Mouse (Mus musculus) midbrain, embryonic 15.5 days (tissue): ENCODE data around the gene Supt6. TPM values are rescaled to one million over a fixed set of nuclear protein-coding genes. Genes with fewer than 3 reads are reported as not detected.

Experiments used
- ATAC-seq: fragments of 200-750 bp; cut with Nextera tagmentation; replicated peaks from 2 replicates; pipeline ENCODE4 v1.8.0; 2017; ENCODE audit warnings: moderate TSS enrichment
- H3K27ac ChIP-seq: fragments of 300-500 bp; sonication (generic); 2 replicates; pipeline ENCODE4 v1.5.1; 2015; ENCODE audit warnings: mild to moderate bottlenecking, inconsistent platforms
- H3K27me3 ChIP-seq: fragments of 300-500 bp; sonication (generic); replicated peaks from 2 replicates; pipeline ENCODE4 v1.6.1; 2015; ENCODE audit warnings: inconsistent platforms
- H3K36me3 ChIP-seq: fragments of 300-500 bp; sonication (generic); replicated peaks from 2 replicates; pipeline ENCODE4 v1.6.1; 2015; ENCODE audit warnings: inconsistent platforms
- H3K4me1 ChIP-seq: fragments of 300-500 bp; sonication (generic); 2 replicates; pipeline ENCODE4 v1.6.1; 2015; ENCODE audit warnings: inconsistent platforms
- H3K4me2 ChIP-seq: fragments of 300-500 bp; sonication (generic); 2 replicates; pipeline ENCODE4 v1.6.1; 2015; ENCODE audit warnings: inconsistent platforms, mild to moderate bottlenecking, moderate library complexity
- H3K4me3 ChIP-seq: fragments of 300-500 bp; sonication (generic); 2 replicates; pipeline ENCODE4 v1.5.1; 2015; ENCODE audit warnings: mild to moderate bottlenecking, inconsistent platforms
- H3K9ac ChIP-seq: fragments of 300-500 bp; sonication (generic); 2 replicates; pipeline ENCODE4 v1.6.1; 2015; ENCODE audit warnings: mild to moderate bottlenecking, inconsistent platforms
- H3K9me3 ChIP-seq: fragments of 300-500 bp; sonication (generic); 2 replicates; pipeline ENCODE4 v1.6.1; 2016; ENCODE audit warnings: inconsistent platforms
- WGBS: fragments of 180-500 bp; shearing (Covaris S2); methylation state at CpG from one replicate; pipeline ENCODE4 v1.1.7; 2015; ENCODE audit warnings: mixed read lengths; 5-methylcytosine and 5-hydroxymethylcytosine counted together
- polyA plus RNA-seq: library from polyadenylated mRNA; unstranded; fragments of >200 nt; fragmentation: Nextera tagmentation; extraction: Ambion mirVana; gene quantifications from 2 replicates; pipeline ENCODE4 v1.2.1, GENCODE M21; 2015

The Supt6 gene
- polyA plus RNA-seq, 1 experiment from 2014 or later = 31.7 TPM

DNA sequence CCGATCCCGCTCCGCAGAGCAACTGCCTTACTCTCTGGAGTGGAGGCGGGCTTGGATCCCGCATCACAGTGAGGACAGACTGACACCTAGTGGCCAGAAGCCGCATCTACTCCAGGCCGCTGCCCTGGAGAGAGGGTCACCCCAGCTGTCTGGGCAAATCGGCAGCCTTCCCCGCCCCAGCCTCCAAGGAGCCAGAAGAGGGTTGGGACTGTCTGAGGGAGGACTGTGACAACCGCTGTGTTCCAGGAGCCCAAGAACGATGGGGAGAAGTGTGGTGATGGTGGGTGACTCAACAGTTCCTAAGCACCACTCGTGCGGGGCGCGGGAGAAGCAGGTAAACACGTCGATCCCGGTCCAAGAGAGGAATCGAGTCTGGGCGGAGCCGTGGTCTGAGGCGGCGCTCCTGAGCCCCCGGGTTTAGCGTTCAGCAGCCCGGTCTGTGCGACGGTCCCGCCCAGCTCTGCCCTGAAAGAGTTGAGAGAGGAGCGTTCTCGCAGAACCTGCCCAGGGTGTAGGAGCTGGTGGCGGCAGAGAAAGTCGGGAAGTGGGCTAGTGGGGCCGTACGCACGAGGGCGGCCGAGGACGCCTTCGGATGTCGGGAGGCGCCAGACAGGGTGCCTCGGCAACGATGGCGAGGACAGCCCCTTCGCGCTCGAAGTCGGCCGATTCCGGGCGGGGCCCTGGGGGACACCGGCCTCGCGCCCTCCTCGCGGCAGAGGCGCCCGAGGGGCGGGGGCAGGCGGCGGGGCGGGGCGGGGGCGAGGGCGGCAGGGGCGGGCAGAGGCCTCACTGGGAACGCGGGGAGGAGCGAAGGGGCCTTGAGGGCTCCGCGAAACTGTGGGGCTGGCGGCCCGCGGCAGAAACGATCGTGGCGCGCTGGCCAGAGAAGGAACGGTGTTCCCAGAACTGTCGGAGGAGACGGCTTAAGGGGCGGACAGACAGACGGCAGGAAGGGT is 67.6 kb downstream of the Supt6 start:
- Histone ChIP-seq H3K4me3 (peak overlapping the region; percentile 59), H3K4me1 (peaks cover 52% of the 10 kb centered on the region), H3K4me2 (peak overlapping the region; percentile 76), H3K9ac (peak overlapping the region; percentile 32), H3K9me3 (no peaks in the 10 kb centered on the region), H3K36me3 (peaks cover 17% of the 10 kb centered on the region), H3K27ac (peak overlapping the region; percentile 79), H3K27me3 (no peaks in the 10 kb centered on the region)
- under 1% methylated on average over 84 of the region's 84 CpGs for WGBS
- peak; percentile 88 for ATAC-seq

DNA sequence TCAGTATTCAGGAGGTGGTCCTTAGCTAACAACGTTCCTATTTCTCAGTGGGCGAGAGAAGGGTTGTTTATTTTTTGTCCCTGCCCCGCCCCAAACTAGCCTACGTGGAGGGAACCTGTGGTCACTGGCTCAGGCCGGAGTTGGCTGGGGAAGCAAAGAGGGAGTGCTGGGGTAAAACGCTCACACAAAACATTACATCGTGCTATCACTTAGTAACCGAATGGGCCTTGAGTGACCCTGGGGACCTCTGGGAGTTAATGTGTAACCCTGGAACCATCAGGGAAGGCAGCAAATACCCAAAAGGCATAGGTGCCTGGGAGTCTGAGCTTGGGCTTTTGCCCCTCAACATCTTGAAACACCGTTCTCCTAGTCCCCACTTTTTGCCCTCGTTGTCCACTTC is 68.3 kb downstream of the Supt6 start:
- Histone ChIP-seq H3K4me3 (peak overlapping the region; percentile 59), H3K4me2 (peak overlapping the region; percentile 76), H3K36me3 (peaks cover 17% of the 10 kb centered on the region), H3K9me3 (no peaks in the 10 kb centered on the region), H3K27me3 (no peaks in the 10 kb centered on the region), H3K9ac (no peak overlapping the region), H3K4me1 (peaks cover 52% of the 10 kb centered on the region), H3K27ac (0 out of 2 replicates have a peak overlapping the region, but pooled peaks have one; percentile 79)
- WGBS = 3% methylated on average over 10 of the region's 10 CpGs
- 0 out of 2 replicates have a peak, but pooled peaks have one; percentile 10 for ATAC-seq

DNA sequence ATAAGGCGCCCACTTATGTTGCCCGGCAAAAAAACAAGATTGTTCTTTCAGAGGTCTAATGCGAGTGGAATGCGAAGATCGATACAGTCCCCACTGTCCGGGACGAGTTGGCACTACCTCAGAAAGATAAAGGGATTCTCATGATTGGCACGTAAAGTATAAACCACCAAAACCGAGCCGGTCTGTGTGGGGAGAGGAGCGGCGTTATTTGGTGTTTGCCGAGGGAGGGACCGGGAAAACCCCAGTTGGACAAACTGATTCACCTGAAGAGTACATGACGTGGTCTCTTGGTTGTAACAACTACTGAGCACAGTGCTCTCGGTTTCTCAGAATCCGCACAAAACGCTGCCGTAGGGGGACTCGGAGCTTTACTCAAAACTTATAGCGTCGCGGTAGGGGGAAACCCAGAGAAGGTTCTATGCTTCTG is 68.9 kb downstream of the Supt6 start:
- 1% methylated on average over 23 of the region's 23 CpGs for WGBS
- peak overlapping the region; percentile 76 for H3K4me2 ChIP-seq
- ATAC-seq = no peak
- H3K4me1 ChIP-seq = peaks cover 47% of the 10 kb centered on the region
- H3K27ac ChIP-seq = peak overlapping the region; percentile 79; the same call in 1 of the 2 replicates
- no peaks in the 10 kb centered on the region for H3K9me3 ChIP-seq
- H3K4me3 ChIP-seq = peak overlapping the region; percentile 59
- H3K27me3 ChIP-seq = no peaks in the 10 kb centered on the region
- no peak overlapping the region for H3K9ac ChIP-seq
- peaks cover 17% of the 10 kb centered on the region for H3K36me3 ChIP-seq

DNA sequence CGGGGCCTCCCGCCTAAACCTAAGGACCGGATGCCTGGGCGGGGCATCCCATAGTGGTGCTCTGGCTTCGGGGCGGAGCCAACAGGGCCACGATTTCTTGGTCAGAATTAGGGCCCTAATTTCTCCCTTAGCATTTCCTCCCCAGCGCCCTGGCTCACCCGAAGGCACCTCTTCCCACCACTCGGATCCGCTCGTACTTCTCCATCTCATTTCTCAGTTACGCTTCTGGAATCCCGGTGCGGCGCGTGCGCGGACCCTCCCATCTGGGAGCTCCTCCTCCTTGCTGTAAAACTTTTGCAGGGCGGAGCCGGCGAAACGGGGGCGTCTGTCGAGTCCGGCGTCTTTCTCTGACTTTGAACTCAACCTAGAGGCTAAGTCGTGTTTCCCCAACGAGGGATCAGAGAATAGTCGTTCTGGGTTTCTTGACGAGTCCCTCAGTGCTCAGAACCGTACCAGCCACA is 69.4 kb downstream of the Supt6 start, which contains the start of the genes Nek8 and Tlcd1:
TSS of gene Nek8 (minus strand) at position 274 of the 461 bp plus-strand sequence.
TSS of gene Tlcd1 (plus strand) at position 310 of the 461 bp plus-strand sequence.
- peak within 1 kb of the TSS; percentile 76 for H3K4me2 ChIP-seq
- peak; percentile 41 for ATAC-seq
- no peaks in the 10 kb centered on the region for H3K27me3 ChIP-seq
- H3K4me3 ChIP-seq = peak within 1 kb of the TSS; percentile 59
- H3K9me3 ChIP-seq = no peaks in the 10 kb centered on the region
- peak within 1 kb of the TSS; percentile 34 for H3K9ac ChIP-seq
- under 1% methylated on average over 32 of the region's 32 CpGs for WGBS
- peaks cover 42% of the 10 kb centered on the region for H3K4me1 ChIP-seq
- peaks cover 17% of the 10 kb centered on the region for H3K36me3 ChIP-seq
- peak within 1 kb of the TSS; percentile 79 for H3K27ac ChIP-seq

DNA sequence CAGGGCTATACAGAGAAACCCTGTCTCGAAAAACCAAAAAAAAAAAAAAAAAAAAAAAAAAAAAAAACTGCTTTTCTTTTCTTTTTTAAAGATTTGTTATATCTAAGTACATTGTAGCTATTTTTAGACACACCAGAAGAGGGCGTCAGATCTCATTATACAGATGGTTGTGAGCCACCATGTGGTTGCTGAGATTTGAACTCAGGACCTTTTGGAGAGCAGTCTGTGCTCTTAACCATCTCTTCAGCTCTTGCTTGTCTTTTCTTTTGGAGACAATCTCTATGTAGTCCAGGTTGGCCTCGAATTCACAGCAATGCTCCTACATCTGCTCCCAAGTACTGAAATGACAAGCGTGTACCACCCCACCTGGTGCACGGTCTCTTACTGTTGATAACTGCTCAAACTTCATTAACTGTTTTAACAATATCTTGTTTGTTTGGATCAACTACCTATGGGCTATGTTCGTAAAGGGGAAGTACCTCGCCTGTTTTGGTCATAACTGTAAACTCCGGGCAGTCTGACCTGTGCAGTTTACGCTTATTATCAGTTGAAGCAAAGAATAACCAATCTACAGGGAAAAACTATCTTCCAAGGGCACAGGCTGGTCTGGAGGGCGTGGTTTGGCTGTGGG is 69.9 kb downstream of the Supt6 start:
- Histone ChIP-seq H3K4me2 (peak overlapping the region; percentile 76), H3K9me3 (no peaks in the 10 kb centered on the region), H3K27ac (no peak overlapping the region), H3K36me3 (peaks cover 14% of the 10 kb centered on the region), H3K4me3 (peak overlapping the region; percentile 59), H3K9ac (peak overlapping the region; percentile 34), H3K4me1 (peaks cover 39% of the 10 kb centered on the region), H3K27me3 (no peaks in the 10 kb centered on the region)
- no peak for ATAC-seq
- 4% methylated on average over 9 of the region's 10 CpGs for WGBS

DNA sequence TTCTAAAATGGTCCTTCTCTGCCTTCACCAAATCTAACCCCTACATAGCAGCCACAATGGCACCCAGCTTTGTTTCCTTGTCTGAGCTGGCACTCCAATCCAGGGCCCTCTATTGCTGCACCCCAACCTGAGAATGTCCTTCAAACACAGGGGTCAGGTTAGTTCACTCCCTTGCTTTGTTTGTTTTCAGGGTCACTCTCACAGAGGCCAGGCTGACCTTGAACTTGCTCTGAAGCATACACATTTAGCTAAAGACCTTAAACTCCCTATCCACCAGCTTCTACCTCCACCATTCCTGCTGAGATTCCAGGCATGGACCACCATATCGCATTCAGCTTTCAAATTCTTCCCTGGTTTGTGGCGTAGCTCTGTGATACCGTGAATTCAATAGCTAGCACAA is 71.3 kb downstream of the Supt6 start:
- H3K27me3 ChIP-seq = no peaks in the 10 kb centered on the region
- 93% methylated on average over 3 of the region's 3 CpGs for WGBS
- H3K4me1 ChIP-seq = peaks cover 35% of the 10 kb centered on the region
- no peak overlapping the region for H3K4me2 ChIP-seq
- no peaks in the 10 kb centered on the region for H3K36me3 ChIP-seq
- H3K27ac ChIP-seq = no peak overlapping the region
- H3K4me3 ChIP-seq = no peak overlapping the region
- H3K9me3 ChIP-seq = no peaks in the 10 kb centered on the region
- no peak for ATAC-seq
- H3K9ac ChIP-seq = no peak overlapping the region

DNA sequence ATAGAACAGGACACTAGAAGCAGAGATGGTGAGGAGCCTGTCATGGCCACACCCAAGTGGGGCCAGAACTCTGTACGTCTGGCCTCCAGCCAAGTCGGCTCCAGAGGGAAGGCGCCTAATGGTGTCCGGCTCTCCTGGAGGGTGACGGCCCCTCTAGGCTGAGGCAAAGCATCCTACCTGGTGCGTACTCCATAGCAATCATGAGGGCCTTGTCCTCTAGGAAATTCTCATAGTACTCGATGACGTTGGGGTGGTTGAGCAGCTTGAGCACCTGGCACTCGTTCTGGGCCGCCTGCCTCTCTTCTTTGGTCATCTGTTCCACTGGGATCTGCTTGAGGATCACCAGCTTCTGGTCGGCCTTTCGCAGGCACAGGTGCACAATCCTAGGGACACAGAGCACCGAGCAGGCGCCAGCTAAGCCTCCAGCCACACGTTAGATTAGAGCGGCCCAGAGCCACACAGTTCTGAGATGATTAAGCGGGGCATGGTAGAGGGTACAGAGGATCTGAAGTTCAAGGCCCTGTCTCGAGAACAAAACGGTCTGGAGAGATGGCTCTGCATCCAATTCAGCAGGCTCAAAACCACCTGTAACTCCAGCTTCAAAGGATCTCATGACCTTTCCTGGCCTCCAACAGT is 72.9 kb downstream of the Supt6 start:
- H3K27me3 ChIP-seq = no peaks in the 10 kb centered on the region
- no peak overlapping the region for H3K9ac ChIP-seq
- no peak overlapping the region for H3K4me3 ChIP-seq
- H3K27ac ChIP-seq = no peak overlapping the region
- no peaks in the 10 kb centered on the region for H3K9me3 ChIP-seq
- H3K36me3 ChIP-seq = no peaks in the 10 kb centered on the region
- 88% methylated on average over 19 of the region's 19 CpGs for WGBS
- no peak overlapping the region for H3K4me2 ChIP-seq
- no peak for ATAC-seq
- peaks cover 18% of the 10 kb centered on the region for H3K4me1 ChIP-seq

DNA sequence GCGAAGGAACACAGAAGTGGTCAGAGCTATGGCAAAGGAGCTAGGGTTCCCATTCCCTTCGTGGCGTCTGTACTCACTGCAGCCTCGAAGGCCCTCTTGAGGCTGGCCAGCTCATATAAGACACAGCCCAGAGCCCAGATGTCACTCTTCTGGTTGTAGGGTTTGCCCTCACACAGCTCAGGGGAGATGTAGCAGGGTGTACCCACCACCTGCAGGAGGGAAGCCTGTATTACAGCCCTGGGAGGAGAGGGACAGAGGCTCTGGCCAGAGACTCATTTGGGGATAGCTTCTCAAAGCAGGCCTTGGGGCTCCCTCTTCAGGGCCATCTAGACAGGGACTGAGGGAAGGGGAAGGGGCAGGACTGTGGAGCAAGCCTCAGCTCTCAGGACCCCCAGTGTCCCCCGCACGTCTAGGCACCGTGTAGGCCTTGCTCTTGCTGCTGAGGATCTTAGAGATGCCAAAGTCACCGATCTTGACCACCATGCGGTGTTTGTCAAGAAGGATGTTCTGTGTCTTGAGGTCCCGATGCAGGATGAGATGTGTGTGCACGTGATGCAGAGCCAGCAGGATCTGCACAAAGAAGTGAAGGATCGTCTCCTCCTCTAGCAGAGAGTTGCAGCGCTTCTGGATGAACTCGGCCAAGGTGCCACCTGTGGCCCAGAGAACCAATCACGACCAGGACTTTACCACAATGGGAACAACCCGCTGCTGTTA is 73.6 kb downstream of the Supt6 start:
- Histone ChIP-seq H3K4me2 (no peak overlapping the region), H3K27me3 (no peaks in the 10 kb centered on the region), H3K9me3 (no peaks in the 10 kb centered on the region), H3K36me3 (no peaks in the 10 kb centered on the region), H3K4me3 (no peak overlapping the region), H3K9ac (no peak overlapping the region), H3K4me1 (peaks cover 12% of the 10 kb centered on the region), H3K27ac (no peak overlapping the region)
- WGBS = 77% methylated on average over 16 of the region's 16 CpGs
- no peak for ATAC-seq

DNA sequence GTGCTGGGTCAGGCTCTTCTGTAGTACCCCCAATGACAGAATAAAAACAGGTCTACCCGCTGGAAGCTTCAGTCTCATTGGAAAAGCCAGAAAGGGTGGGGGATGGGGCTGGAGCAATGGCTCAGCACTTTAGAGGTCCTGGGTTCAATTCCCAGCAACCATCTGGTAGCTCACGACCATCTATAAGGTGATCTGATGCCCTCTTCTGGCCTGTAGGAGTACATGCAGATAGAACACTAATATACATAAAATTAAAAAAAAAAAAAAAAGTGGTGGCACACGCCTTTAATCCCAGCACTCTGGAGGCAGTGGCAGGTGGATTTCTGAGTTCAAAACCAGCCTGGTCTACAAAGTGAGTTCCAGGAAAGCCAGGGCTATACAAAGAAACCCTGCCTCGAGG is 74.5 kb downstream of the Supt6 start:
- H3K4me2 ChIP-seq = no peak overlapping the region
- no peaks in the 10 kb centered on the region for H3K36me3 ChIP-seq
- H3K9me3 ChIP-seq = no peaks in the 10 kb centered on the region
- no peak overlapping the region for H3K4me3 ChIP-seq
- H3K4me1 ChIP-seq = peaks cover 5% of the 10 kb centered on the region
- H3K27me3 ChIP-seq = no peaks in the 10 kb centered on the region
- ATAC-seq = no peak
- H3K27ac ChIP-seq = no peak overlapping the region
- 56% methylated on average over 4 of the region's 4 CpGs for WGBS
- H3K9ac ChIP-seq = no peak overlapping the region

DNA sequence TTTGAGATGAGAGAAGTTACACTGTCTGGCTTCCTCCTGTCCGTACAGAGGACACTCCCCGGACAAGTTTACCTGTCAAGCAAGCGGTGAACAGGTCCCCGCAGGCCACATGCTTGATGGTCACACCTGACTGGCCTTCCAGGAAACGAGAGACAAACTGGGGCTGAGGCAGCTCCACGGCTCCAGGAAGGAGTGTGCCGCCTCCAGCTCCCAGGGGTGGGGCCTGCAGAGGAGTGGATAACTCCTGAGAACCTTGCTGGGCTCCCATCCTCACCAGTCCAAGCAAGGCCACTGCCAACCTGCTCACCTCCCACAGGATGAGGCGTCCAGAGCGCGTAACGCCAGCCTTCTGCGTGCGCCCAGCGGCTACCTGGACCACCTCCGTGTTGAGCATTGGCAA is 75.5 kb downstream of the Supt6 start:
- Histone ChIP-seq H3K9ac (no peak overlapping the region), H3K27ac (no peak overlapping the region), H3K4me2 (no peak overlapping the region), H3K9me3 (no peaks in the 10 kb centered on the region), H3K36me3 (no peaks in the 10 kb centered on the region), H3K4me3 (no peak overlapping the region), H3K27me3 (no peaks in the 10 kb centered on the region), H3K4me1 (peaks cover 8% of the 10 kb centered on the region)
- WGBS = 91% methylated on average over 15 of the region's 15 CpGs
- no peak for ATAC-seq

DNA sequence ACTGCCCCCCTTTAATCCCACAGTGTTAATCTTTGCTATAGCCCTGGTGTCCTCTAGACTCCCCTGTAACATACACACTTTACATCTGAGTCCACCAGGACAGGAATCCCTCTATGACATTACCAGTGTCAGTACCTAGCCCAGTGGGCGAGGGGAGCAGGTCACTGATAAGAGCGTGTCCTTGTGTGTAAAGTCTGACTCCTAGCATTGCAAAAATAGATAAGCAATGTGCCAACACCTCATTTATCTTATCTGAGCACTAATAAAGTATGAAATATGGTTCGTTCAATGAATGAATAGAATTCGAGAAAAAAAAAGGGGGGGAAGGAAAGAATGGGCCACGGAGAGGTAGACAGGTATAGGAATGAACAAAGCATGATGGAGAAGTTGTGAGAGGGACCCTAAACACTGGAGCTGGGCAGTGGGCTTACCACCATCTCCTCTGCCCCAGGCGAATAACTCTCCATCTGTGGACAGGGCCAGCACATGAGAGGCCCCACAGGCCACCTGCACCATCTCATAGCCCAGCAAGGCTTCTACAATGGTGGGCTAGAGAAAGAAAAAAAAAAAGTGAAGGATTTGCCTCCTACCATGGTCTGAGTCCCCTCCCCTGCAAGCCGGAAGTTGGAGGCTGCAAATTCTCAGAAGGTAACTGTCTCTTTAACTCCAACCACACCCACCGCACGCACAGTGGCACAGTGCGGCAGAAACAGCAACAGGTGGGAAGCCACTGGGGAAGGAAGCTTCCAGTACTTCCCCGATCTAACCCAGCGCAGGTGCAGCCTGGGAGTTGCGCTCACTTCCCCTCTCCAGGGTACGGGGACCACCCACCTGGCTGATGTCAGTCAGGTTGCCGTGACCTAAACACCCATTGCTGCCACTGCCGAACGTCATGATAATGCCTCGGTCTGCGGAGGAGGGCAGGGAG is 77.0 kb downstream of the Supt6 start:
- Histone ChIP-seq H3K27me3 (no peaks in the 10 kb centered on the region), H3K27ac (no peak overlapping the region), H3K9me3 (no peaks in the 10 kb centered on the region), H3K4me3 (no peak overlapping the region), H3K4me2 (no peak overlapping the region), H3K4me1 (peaks cover 9% of the 10 kb centered on the region), H3K36me3 (no peaks in the 10 kb centered on the region), H3K9ac (no peak overlapping the region)
- no peak for ATAC-seq
- WGBS = 64% methylated on average over 19 of the region's 19 CpGs
